Mouse (Mus musculus) cortical plate, adult 2 months (tissue): ENCODE results near the gene Timeless.
"Not testable (repeated sequence)": the region's sequence is repeated elsewhere in the genome, so short reads cannot be mapped to it uniquely, and the experiment has no call there.

Source experiments
- CTCF ChIP-seq: fragments of 200-500 bp; IDR thresholded peaks from 2 replicates; pipeline ENCODE4 v1.5.1; 2011; ENCODE audit warnings: mild to moderate bottlenecking, control low read depth, low read length; ENCODE audit not compliant: insufficient read depth; ENCODE audit errors: extremely low read depth
- POLR2A ChIP-seq: fragments of 200-500 bp; IDR thresholded peaks from 2 replicates; pipeline ENCODE4 v1.6.1; 2011; ENCODE audit warnings: mild to moderate bottlenecking, low read length, control low read depth; ENCODE audit not compliant: insufficient read depth; ENCODE audit errors: extremely low read depth

DNA sequence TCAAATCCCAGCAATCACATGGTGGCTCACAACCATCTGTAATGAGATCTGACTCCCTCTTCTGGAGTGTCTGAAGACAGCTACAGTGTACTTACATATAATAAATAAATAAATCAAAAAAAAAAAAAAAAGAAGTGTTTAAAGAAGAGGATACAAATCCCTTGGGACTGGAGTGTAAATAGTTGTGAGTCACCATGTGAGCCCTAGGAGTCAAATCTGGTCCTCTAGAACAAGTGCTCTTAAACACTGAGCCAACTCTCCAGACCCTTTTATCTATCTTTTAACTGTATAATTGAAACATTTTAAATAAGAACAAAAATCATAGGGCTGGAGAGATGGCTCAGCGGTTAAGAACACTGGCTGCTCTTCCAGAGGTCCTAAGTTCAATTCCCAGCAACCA, 43.5 kb downstream of the Timeless start:
- TF ChIP-seq POLR2A, CTCF: not testable (repeated sequence)
